ENCODE assay signal across 10 mouse cellular contexts in the genomic region with DNA sequence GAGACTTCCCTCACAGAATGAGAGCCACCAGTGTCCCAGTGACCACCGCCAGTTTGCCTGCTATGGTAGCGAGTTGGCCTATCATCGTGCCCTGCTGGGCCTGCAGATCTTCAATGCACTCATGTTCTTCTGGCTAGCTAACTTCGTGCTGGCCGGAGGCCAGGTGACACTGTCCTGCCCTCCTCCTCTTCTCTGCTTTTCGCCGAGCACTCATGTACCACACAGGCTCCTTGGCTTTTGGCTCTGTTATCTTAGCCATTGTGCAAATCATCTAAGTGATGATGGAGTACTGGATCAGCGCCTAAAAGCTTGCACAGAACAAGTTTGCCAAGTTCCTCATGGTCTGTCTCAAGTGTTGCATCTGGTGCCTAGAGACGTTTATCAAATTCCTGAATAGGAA.
DNase-seq lines count a peak whose midpoint lies in the region; ATAC-seq and TF ChIP-seq lines count a peak whose summit lies in the region.
"Had no signal": no experiment of that assay in that cellular context is flagged by ENCODE, and none has a peak within 500 bp of the region (broad histone marks: within the 10 kb centered on the region; RNA-seq: fewer than 3 reads in every experiment).

No protein-coding gene starts in this region.

- H3K4me3 ChIP-seq in lung, embryonic 14.5 days (ENCODE audit: low read depth, low read length): no peak overlapping the region
- H3K4me3 ChIP-seq in midbrain, postnatal 0 days (ENCODE audit: low read depth, low read length): no peak overlapping the region
- H3K4me3 ChIP-seq: embryonic facial prominence, embryonic 15.5 days; hindbrain, embryonic 13.5 days had no signal

- H3K9me3 ChIP-seq in lung, embryonic 14.5 days (ENCODE audit: low read depth, low read length): no peaks in the 10 kb centered on the region
- no peaks in the 10 kb centered on the region for H3K9me3 ChIP-seq in midbrain, postnatal 0 days (ENCODE audit: low read length)
- H3K9me3 ChIP-seq: embryonic facial prominence, embryonic 15.5 days; hindbrain, embryonic 13.5 days had no signal

- no peak overlapping the region for H3K4me2 ChIP-seq in lung, embryonic 14.5 days
- H3K4me2 ChIP-seq in midbrain, postnatal 0 days (ENCODE audit: low read depth, low read length, poor library complexity, severe bottlenecking): no peak overlapping the region
- H3K4me2 ChIP-seq: embryonic facial prominence, embryonic 15.5 days; hindbrain, embryonic 13.5 days had no signal

- H3K9ac ChIP-seq in lung, embryonic 14.5 days: no peak overlapping the region
- H3K9ac ChIP-seq in midbrain, postnatal 0 days (replicated peaks; ENCODE audit: low read length, poor library complexity, severe bottlenecking): no peak overlapping the region
- H3K9ac ChIP-seq: embryonic facial prominence, embryonic 15.5 days; hindbrain, embryonic 13.5 days; liver, postnatal 0 days had no signal

- H3K4me1 ChIP-seq in lung, embryonic 14.5 days (ENCODE audit: insufficient read depth): no peaks in the 10 kb centered on the region
- no peaks in the 10 kb centered on the region for H3K4me1 ChIP-seq in midbrain, postnatal 0 days (ENCODE audit: insufficient read depth, low read length)
- H3K4me1 ChIP-seq: embryonic facial prominence, embryonic 15.5 days; hindbrain, embryonic 13.5 days had no signal

- no peak overlapping the region for H3K27ac ChIP-seq in lung, embryonic 14.5 days (ENCODE audit: low read depth)
- no peak overlapping the region for H3K27ac ChIP-seq in midbrain, postnatal 0 days (ENCODE audit: low read depth, low read length)
- H3K27ac ChIP-seq: embryonic facial prominence, embryonic 15.5 days; hindbrain, embryonic 13.5 days had no signal

- ATAC-seq in lung, embryonic 14.5 days (ENCODE audit: insufficient read depth): peak; percentile 89
- no peak for ATAC-seq in midbrain, postnatal 0 days (ENCODE audit: low FRiP score)
- ATAC-seq: liver, postnatal 0 days had no signal

- TF ChIP-seq CTCF in lung, embryonic 14.5 days (IDR thresholded peaks at IDR 0.05; ENCODE audit: low read depth): no peak
- TF ChIP-seq CTCF in midbrain, postnatal 0 days (IDR thresholded peaks at IDR 0.05): no peak

- no peaks in the 10 kb centered on the region for H3K27me3 ChIP-seq in lung, embryonic 14.5 days (ENCODE audit: insufficient read depth, low read length)
- no peaks in the 10 kb centered on the region for H3K27me3 ChIP-seq in midbrain, postnatal 0 days (ENCODE audit: insufficient read depth, low read length)
- H3K27me3 ChIP-seq: embryonic facial prominence, embryonic 15.5 days; hindbrain, embryonic 13.5 days had no signal

- 57% methylated on average over 9 of the region's 9 CpGs for WGBS in lung, embryonic 14.5 days
- 95% methylated on average over 9 of the region's 9 CpGs for WGBS in midbrain, postnatal 0 days

- H3K36me3 ChIP-seq in lung, embryonic 14.5 days (ENCODE audit: insufficient read depth): no peaks in the 10 kb centered on the region
- no peaks in the 10 kb centered on the region for H3K36me3 ChIP-seq in midbrain, postnatal 0 days (ENCODE audit: insufficient read depth, low read length)
- H3K36me3 ChIP-seq: embryonic facial prominence, embryonic 15.5 days; hindbrain, embryonic 13.5 days had no signal

- peak; percentile 14 to 35 for DNase-seq in frontal cortex, adult 2 months (ENCODE audit: extremely low spot score in 1 of 2, low spot score in 1 of 2)
- no peak for DNase-seq in frontal cortex, postnatal 14 days (ENCODE audit: low spot score in 2 of 2)
- DNase-seq in urinary bladder, postnatal 25 days (ENCODE audit: low spot score): peak; percentile 2
- DNase-seq in urinary bladder, adult 2 months (ENCODE audit: low spot score): no peak
- peak; percentile 72 for DNase-seq in lung, embryonic 14.5 days
- no peak for DNase-seq in midbrain, postnatal 0 days (ENCODE audit: low spot score)
- no peak for DNase-seq in layer of hippocampus, adult 18-20 months (ENCODE audit: low spot score in 2 of 2)
- DNase-seq: liver, postnatal 0 days had no signal

Comparison
In these comparisons a context has a peak if more than half of its experiments do, and no peak if none do; other contexts are left out.
1. DNase-seq: peak in frontal cortex, adult 2 months (2 of 2), urinary bladder, postnatal 25 days (single experiment) and lung, embryonic 14.5 days (single experiment); none in frontal cortex, postnatal 14 days (0 of 2), urinary bladder, adult 2 months (single experiment), midbrain, postnatal 0 days (single experiment) and layer of hippocampus, adult 18-20 months (0 of 2).